Mouse (Mus musculus): ENCODE results near the gene 4921507P07Rik. TPM values are rescaled to one million over a fixed set of nuclear protein-coding genes. Genes with fewer than 3 reads are reported as not detected.
A peak's percentile ranks its signal among the peaks of the same experiment; 100 is the strongest.
"Not testable (repeated sequence)": the region's sequence is repeated elsewhere in the genome, so short reads cannot be mapped to it uniquely, and the experiment has no call there.

Gene 4921507P07Rik
- total RNA-seq, 2 experiments from 2014 or later = 0.11 to 0.16 TPM

GRCm38 (mm10) chr6:50562421-50562820 is 34.0 kb downstream of the 4921507P07Rik start:
- intact Hi-C loops (cut with DNase I; ENCODE audit: low total_unique reads) = no loop called here
- no peak for DNase-seq

- no peak for DNase-seq
- intact Hi-C loops (cut with DNase I; ENCODE audit: low total_unique reads) = no loop called here
These were observed 35.7 kb downstream of the 4921507P07Rik start for GRCm38 (mm10) chr6:50560776-50561175.

- intact Hi-C loops (cut with DNase I; ENCODE audit: low total_unique reads) = no loop called here
- no peak for DNase-seq
These were observed 37.6 kb downstream of the 4921507P07Rik start for GRCm38 (mm10) chr6:50558877-50559276.

- intact Hi-C loops (cut with DNase I; ENCODE audit: low total_unique reads) = no loop called here
These were observed 38.9 kb downstream of the 4921507P07Rik start for GRCm38 (mm10) chr6:50557566-50557965.

GRCm38 (mm10) chr6:50554223-50554622 is 42.2 kb downstream of the 4921507P07Rik start:
- DNase-seq; intact Hi-C loops (cut with DNase I; ENCODE audit: low total_unique reads): not testable (repeated sequence)

More at GRCm38 (mm10) chr6:50557566-50557965, 38.9 kb downstream of the 4921507P07Rik start:
- no peak for DNase-seq

GRCm38 (mm10) chr6:50552881-50553518 is 43.4 kb downstream of the 4921507P07Rik start:
- intact Hi-C loops (cut with DNase I; ENCODE audit: low total_unique reads) = no loop called here
- no peak for DNase-seq

GRCm38 (mm10) chr6:50549791-50550190 is 46.6 kb downstream of the 4921507P07Rik start:
- intact Hi-C loops (cut with DNase I; ENCODE audit: low total_unique reads) = no loop called here

GRCm38 (mm10) chr6:50549051-50549450 is 47.4 kb downstream of the 4921507P07Rik start:
- intact Hi-C loops (cut with DNase I; ENCODE audit: low total_unique reads) = no loop called here
- no peak for DNase-seq

More at GRCm38 (mm10) chr6:50549791-50550190, 46.6 kb downstream of the 4921507P07Rik start:
- DNase-seq = no peak

GRCm38 (mm10) chr6:50545412-50546043 is 50.9 kb downstream of the 4921507P07Rik start:
- intact Hi-C loops (cut with DNase I; ENCODE audit: low total_unique reads) = no loop called here

GRCm38 (mm10) chr6:50542535-50542934 is 53.9 kb downstream of the 4921507P07Rik start:
- intact Hi-C loops (cut with DNase I; ENCODE audit: low total_unique reads) = no loop called here

More at GRCm38 (mm10) chr6:50545412-50546043, 50.9 kb downstream of the 4921507P07Rik start:
- no peak for DNase-seq

GRCm38 (mm10) chr6:50539641-50540040 is 56.8 kb downstream of the 4921507P07Rik start:
- DNase-seq = no peak
- intact Hi-C loops (cut with DNase I; ENCODE audit: low total_unique reads) = loop anchor here (5.0 kb wide), 1 partner anchor 232 kb away; no protein-coding TSS in a partner anchor

More at GRCm38 (mm10) chr6:50542535-50542934, 53.9 kb downstream of the 4921507P07Rik start:
- no peak for DNase-seq

GRCm38 (mm10) chr6:50536461-50536892 is 60.0 kb downstream of the 4921507P07Rik start:
- peak; percentile 76 for DNase-seq
- intact Hi-C loops (cut with DNase I; ENCODE audit: low total_unique reads) = loop anchor here (5.0 kb wide), 1 partner anchor 229 kb away; no protein-coding TSS in a partner anchor

- intact Hi-C loops (cut with DNase I; ENCODE audit: low total_unique reads) = loop anchor here (5.0 kb wide), 1 partner anchor 228 kb away; no protein-coding TSS in a partner anchor
- no peak for DNase-seq
These were observed 61.1 kb downstream of the 4921507P07Rik start for GRCm38 (mm10) chr6:50535346-50535745.

GRCm38 (mm10) chr6:50531920-50532319 is 64.5 kb downstream of the 4921507P07Rik start:
- intact Hi-C loops (cut with DNase I; ENCODE audit: low total_unique reads) = no loop called here
- no peak for DNase-seq

GRCm38 (mm10) chr6:50531003-50531402 is 65.4 kb downstream of the 4921507P07Rik start:
- intact Hi-C loops (cut with DNase I; ENCODE audit: low total_unique reads) = no loop called here
- DNase-seq = no peak

- intact Hi-C loops (cut with DNase I; ENCODE audit: low total_unique reads) = loop anchor here (5.0 kb wide), 1 partner anchor 217 kb away; no protein-coding TSS in a partner anchor
These were observed 67.2 kb downstream of the 4921507P07Rik start for GRCm38 (mm10) chr6:50529194-50529593.

GRCm38 (mm10) chr6:50527416-50527815 is 69.0 kb downstream of the 4921507P07Rik start:
- intact Hi-C loops (cut with DNase I; ENCODE audit: low total_unique reads) = loop anchor here (5.0 kb wide), 1 partner anchor 215 kb away; no protein-coding TSS in a partner anchor
- DNase-seq = no peak

More at GRCm38 (mm10) chr6:50529194-50529593, 67.2 kb downstream of the 4921507P07Rik start:
- DNase-seq = no peak

- intact Hi-C loops (cut with DNase I; ENCODE audit: low total_unique reads) = loop anchor here (5.0 kb wide), 1 partner anchor 214 kb away; no protein-coding TSS in a partner anchor
- DNase-seq = peak; percentile 58
These were observed 69.8 kb downstream of the 4921507P07Rik start for GRCm38 (mm10) chr6:50526597-50527024.

GRCm38 (mm10) chr6:50525846-50526245 is 70.6 kb downstream of the 4921507P07Rik start:
- intact Hi-C loops (cut with DNase I; ENCODE audit: low total_unique reads) = loop anchor here (5.0 kb wide), 1 partner anchor 214 kb away; no protein-coding TSS in a partner anchor
- no peak for DNase-seq

- DNase-seq = no peak
- intact Hi-C loops (cut with DNase I; ENCODE audit: low total_unique reads) = no loop called here
These were observed 72.1 kb downstream of the 4921507P07Rik start for GRCm38 (mm10) chr6:50524261-50524896.
